Mouse (Mus musculus) midbrain, embryonic 15.5 days (tissue): Measurements from ENCODE around the gene 1700025G04Rik. TPM values are rescaled to one million over a fixed set of nuclear protein-coding genes. Genes with fewer than 3 reads are reported as not detected.

Experiments used
- ATAC-seq: fragments of 200-750 bp; cut with Nextera tagmentation; replicated peaks from 2 replicates; pipeline ENCODE4 v1.8.0; 2017; ENCODE audit warnings: moderate TSS enrichment
- H3K27ac ChIP-seq: fragments of 300-500 bp; sonication (generic); 2 replicates; pipeline ENCODE4 v1.5.1; 2015; ENCODE audit warnings: mild to moderate bottlenecking, inconsistent platforms
- H3K27me3 ChIP-seq: fragments of 300-500 bp; sonication (generic); replicated peaks from 2 replicates; pipeline ENCODE4 v1.6.1; 2015; ENCODE audit warnings: inconsistent platforms
- H3K36me3 ChIP-seq: fragments of 300-500 bp; sonication (generic); replicated peaks from 2 replicates; pipeline ENCODE4 v1.6.1; 2015; ENCODE audit warnings: inconsistent platforms
- H3K4me1 ChIP-seq: fragments of 300-500 bp; sonication (generic); 2 replicates; pipeline ENCODE4 v1.6.1; 2015; ENCODE audit warnings: inconsistent platforms
- H3K4me2 ChIP-seq: fragments of 300-500 bp; sonication (generic); 2 replicates; pipeline ENCODE4 v1.6.1; 2015; ENCODE audit warnings: inconsistent platforms, mild to moderate bottlenecking, moderate library complexity
- H3K4me3 ChIP-seq: fragments of 300-500 bp; sonication (generic); 2 replicates; pipeline ENCODE4 v1.5.1; 2015; ENCODE audit warnings: mild to moderate bottlenecking, inconsistent platforms
- H3K9ac ChIP-seq: fragments of 300-500 bp; sonication (generic); 2 replicates; pipeline ENCODE4 v1.6.1; 2015; ENCODE audit warnings: mild to moderate bottlenecking, inconsistent platforms
- H3K9me3 ChIP-seq: fragments of 300-500 bp; sonication (generic); 2 replicates; pipeline ENCODE4 v1.6.1; 2016; ENCODE audit warnings: inconsistent platforms
- WGBS: fragments of 180-500 bp; shearing (Covaris S2); methylation state at CpG from one replicate; pipeline ENCODE4 v1.1.7; 2015; ENCODE audit warnings: mixed read lengths; 5-methylcytosine and 5-hydroxymethylcytosine counted together
- polyA plus RNA-seq: library from polyadenylated mRNA; unstranded; fragments of >200 nt; fragmentation: Nextera tagmentation; extraction: Ambion mirVana; gene quantifications from 2 replicates; pipeline ENCODE4 v1.2.1, GENCODE M21; 2015

The 1700025G04Rik gene
- 34.6 and 37.8 TPM in 2 replicates for polyA plus RNA-seq

DNA sequence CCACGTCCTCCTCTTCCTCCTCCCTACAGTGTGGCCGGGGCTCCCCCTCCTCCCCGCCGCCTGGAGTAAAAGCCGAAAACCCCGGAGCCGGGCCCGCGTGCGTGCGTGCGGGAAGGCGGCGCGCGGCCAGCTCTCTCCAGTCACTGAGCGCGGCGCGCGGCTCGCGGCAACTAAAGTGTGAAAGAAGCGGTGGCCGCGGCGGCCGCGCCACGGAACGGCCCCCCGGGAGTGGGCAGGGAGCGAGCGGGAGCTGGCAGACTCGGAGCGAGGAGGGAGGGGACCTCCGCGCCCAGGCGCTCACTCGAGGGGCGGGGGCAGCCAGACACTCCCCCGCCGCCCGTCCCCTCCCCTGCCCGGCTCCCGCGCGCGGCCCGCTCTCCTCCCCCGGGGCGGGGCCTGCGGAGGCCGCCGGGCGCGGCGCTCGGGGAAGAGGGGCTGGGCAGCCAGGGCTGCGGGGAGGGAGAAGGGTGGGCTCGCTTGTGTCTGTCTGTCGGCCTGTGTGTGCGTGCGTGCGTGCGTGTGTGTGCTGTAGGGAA lies at the start of gene 1700025G04Rik:
1700025G04Rik (minus strand) TSS at position 108 of the 536 bp plus-strand sequence.
- no peaks in the 10 kb centered on the region for H3K27me3 ChIP-seq
- H3K4me3 ChIP-seq: peak within 1 kb of the TSS; percentile 92
- H3K27ac ChIP-seq: peak within 1 kb of the TSS; percentile 98
- under 1% methylated on average over 53 of the region's 66 CpGs for WGBS
- ATAC-seq: peak; percentile 92
- H3K36me3 ChIP-seq: no peaks in the 10 kb centered on the region
- H3K4me1 ChIP-seq: peaks cover 52% of the 10 kb centered on the region
- H3K9me3 ChIP-seq: no peaks in the 10 kb centered on the region
- peak within 1 kb of the TSS; percentile 97 for H3K9ac ChIP-seq
- peak within 1 kb of the TSS; percentile 73 for H3K4me2 ChIP-seq

DNA sequence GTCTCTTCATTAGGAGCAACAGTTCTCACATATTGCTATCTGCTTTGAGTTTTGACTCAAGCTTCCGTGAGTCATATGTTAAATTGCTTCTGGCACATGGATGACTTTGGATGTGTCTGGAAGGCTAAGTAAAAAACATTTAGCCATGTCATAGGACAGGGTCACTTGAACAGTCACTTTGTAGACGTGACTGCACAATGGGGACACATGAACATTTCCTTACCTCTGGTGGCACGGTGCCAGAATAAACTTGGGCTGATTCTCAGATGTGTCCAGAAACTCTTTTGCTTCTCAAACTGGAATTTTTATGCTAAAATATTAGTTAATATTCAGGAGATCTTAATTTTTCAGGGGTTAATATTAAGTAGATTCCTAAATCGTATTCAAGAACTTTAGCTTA lies 49.6 kb upstream of the 1700025G04Rik start:
- Histone ChIP-seq H3K4me3 (no peak overlapping the region), H3K9me3 (peaks cover 4% of the 10 kb centered on the region), H3K27ac (no peak overlapping the region), H3K4me1 (no peaks in the 10 kb centered on the region), H3K4me2 (no peak overlapping the region), H3K27me3 (no peaks in the 10 kb centered on the region), H3K9ac (no peak overlapping the region), H3K36me3 (no peaks in the 10 kb centered on the region)
- 86% methylated on average over 4 of the region's 4 CpGs for WGBS
- ATAC-seq: no peak

DNA sequence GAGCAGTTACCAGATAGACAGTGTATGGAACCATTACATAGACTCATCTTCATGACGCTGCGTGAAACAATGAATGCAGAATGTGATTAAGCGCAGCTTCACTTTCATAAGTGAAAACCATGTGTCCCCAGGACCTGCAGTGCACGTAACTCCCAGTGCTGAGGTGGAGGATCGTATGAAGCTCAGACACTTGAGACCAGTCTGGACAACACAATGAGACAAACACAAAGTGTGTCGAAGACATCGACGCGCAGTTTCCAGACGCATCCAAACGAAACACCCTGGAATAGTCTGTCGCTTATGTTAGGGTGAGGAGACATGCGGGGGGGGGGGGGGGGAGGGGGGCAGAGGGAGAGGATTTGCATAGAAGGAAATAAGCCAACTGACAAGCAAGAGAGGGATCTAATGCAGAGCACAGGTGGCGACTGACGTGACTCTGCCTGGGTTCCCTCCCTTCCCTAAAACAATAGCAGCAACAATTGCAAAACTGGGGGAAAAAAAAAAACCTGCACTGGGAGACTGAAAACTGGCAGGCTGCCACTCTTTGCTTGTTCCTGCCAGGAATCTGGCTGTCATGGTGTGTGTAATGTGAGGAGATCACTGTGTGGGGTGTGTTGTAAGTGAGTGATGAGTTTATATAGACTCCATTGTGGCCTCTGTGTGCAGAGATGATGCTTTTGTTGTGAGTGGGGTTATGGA lies 40.3 kb upstream of the 1700025G04Rik start:
- no peak overlapping the region for H3K4me3 ChIP-seq
- H3K9me3 ChIP-seq: no peaks in the 10 kb centered on the region
- H3K4me2 ChIP-seq: no peak overlapping the region
- no peak overlapping the region for H3K9ac ChIP-seq
- WGBS: 63% methylated on average over 14 of the region's 15 CpGs
- no peak for ATAC-seq
- no peaks in the 10 kb centered on the region for H3K27me3 ChIP-seq
- no peaks in the 10 kb centered on the region for H3K36me3 ChIP-seq
- H3K27ac ChIP-seq: no peak overlapping the region
- peaks cover 2% of the 10 kb centered on the region; the same call in 1 of the 2 replicates for H3K4me1 ChIP-seq

DNA sequence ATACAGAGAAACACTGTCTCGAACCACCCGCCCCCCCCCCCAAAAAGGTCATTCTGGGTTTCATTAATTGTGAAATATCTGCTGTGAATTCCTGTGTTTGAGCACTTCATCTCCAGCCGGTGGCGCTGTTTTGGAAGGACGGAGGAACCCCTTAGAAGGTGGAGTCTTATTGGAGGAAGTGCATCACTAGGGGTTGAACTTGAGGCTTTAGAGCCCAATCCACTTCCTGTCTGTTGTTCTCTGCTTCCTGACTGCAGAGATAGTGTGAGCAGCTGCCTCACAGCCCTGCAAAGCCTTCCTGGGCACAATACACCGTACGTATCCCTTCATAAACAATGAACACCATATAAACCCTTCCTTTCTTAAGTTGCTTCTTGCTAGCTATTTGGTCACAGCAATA lies 35.5 kb upstream of the 1700025G04Rik start:
- Histone ChIP-seq H3K4me2 (no peak overlapping the region), H3K4me3 (no peak overlapping the region), H3K9ac (no peak overlapping the region), H3K36me3 (no peaks in the 10 kb centered on the region), H3K4me1 (peaks cover 2% of the 10 kb centered on the region; the same call in 1 of the 2 replicates), H3K9me3 (no peaks in the 10 kb centered on the region), H3K27ac (no peak overlapping the region), H3K27me3 (no peaks in the 10 kb centered on the region)
- ATAC-seq: no peak
- WGBS: 94% methylated on average over 7 of the region's 7 CpGs

DNA sequence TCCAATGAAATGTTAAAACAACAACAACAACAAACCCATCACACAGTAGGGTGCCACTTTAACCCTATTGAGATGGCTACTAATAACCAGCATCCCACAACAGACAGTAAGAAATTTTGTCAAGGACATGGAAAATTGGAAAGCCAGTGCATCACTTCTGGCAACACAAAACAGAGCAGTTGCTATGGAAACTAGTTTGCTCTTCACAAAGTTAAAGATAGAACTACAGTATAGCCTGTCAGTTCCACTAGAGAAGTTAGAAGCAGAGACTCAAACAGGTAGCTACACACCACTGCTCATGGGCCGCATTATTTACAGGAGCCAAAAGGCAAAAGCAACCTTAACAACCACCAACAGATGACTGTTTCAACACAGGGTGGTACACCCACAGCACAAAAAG lies 20.2 kb upstream of the 1700025G04Rik start:
- Histone ChIP-seq H3K27ac (no peak overlapping the region), H3K9me3 (no peaks in the 10 kb centered on the region), H3K4me1 (no peaks in the 10 kb centered on the region), H3K4me2 (no peak overlapping the region), H3K9ac (no peak overlapping the region), H3K36me3 (no peaks in the 10 kb centered on the region), H3K27me3 (no peaks in the 10 kb centered on the region), H3K4me3 (no peak overlapping the region)
- ATAC-seq: no peak
- 91% methylated on average over 1 of the region's 1 CpGs for whole genome bisulfite sequencing

DNA sequence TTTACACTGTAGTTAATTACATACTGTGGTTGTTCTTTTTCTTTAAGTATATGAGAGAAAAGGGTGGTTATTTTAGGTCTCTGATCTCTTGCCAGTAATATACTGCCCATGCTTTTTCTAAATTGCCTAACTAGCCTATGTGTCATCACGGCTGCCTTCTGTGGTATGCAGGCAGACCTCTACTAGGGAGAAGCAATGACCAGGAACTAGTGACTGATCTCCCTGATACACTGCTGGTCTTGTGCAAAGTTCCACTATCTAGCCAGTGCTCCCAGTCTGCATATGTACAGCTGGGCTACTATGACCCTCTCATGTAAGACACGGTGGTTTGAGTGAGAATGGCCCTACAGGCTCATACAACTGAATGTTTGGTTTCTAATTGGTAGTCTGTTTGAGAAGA lies 16.2 kb upstream of the 1700025G04Rik start:
- H3K4me2 ChIP-seq: no peak overlapping the region
- H3K36me3 ChIP-seq: no peaks in the 10 kb centered on the region
- no peak for ATAC-seq
- no peaks in the 10 kb centered on the region for H3K4me1 ChIP-seq
- H3K4me3 ChIP-seq: no peak overlapping the region
- H3K27ac ChIP-seq: no peak overlapping the region
- no peaks in the 10 kb centered on the region for H3K27me3 ChIP-seq
- H3K9me3 ChIP-seq: no peaks in the 10 kb centered on the region
- WGBS: 86% methylated on average over 2 of the region's 2 CpGs
- H3K9ac ChIP-seq: no peak overlapping the region

DNA sequence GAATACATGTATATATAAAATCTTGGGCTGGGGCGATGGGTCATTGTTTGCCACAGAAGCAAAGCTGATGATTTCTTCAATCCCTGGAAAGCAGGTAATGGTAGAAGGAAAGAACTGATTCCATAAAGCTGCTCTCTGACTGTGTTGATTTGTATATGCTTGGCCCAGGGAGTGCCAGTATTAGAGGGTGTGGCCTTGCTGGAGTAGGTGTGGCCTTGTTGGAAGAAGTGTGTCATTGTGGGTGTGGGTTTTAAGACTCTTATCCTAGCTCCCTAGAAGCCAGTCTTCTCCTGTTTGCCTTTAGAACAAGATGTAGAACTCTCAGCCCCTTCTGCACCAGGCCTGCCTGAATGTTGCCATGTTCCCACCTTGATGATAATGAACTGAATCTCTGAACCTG lies 15.3 kb upstream of the 1700025G04Rik start:
- no peak for ATAC-seq
- H3K9ac ChIP-seq: no peak overlapping the region
- H3K4me1 ChIP-seq: no peaks in the 10 kb centered on the region
- H3K9me3 ChIP-seq: no peaks in the 10 kb centered on the region
- no peaks in the 10 kb centered on the region for H3K36me3 ChIP-seq
- no peaks in the 10 kb centered on the region for H3K27me3 ChIP-seq
- no peak overlapping the region for H3K27ac ChIP-seq
- no peak overlapping the region for H3K4me3 ChIP-seq
- H3K4me2 ChIP-seq: no peak overlapping the region
- 95% methylated on average over 1 of the region's 1 CpGs for WGBS

DNA sequence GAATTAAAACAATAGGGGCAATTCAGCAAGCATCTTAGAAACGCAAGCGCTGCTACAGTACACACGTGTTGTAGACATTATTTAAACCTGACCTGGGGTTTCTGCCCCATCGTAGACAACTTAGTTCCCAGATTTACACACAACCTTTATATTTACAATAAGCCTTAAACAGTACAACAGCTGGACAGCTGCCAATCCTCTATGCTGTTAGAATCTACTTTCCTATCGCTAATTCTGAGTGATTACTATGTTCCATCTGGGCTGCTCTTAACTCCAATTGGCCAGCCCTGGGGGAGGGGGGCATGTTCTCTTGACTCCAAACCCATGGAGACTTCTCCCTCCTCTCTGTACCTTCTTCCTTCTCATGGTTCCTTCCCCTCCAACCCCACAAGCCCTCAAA lies 11.8 kb upstream of the 1700025G04Rik start:
- 49% methylated on average over 5 of the region's 5 CpGs for WGBS
- ATAC-seq: no peak
- H3K9ac ChIP-seq: no peak overlapping the region
- H3K9me3 ChIP-seq: no peaks in the 10 kb centered on the region
- no peak overlapping the region for H3K27ac ChIP-seq
- H3K4me3 ChIP-seq: no peak overlapping the region
- H3K4me1 ChIP-seq: no peaks in the 10 kb centered on the region
- H3K4me2 ChIP-seq: no peak overlapping the region
- no peaks in the 10 kb centered on the region for H3K27me3 ChIP-seq
- H3K36me3 ChIP-seq: no peaks in the 10 kb centered on the region

DNA sequence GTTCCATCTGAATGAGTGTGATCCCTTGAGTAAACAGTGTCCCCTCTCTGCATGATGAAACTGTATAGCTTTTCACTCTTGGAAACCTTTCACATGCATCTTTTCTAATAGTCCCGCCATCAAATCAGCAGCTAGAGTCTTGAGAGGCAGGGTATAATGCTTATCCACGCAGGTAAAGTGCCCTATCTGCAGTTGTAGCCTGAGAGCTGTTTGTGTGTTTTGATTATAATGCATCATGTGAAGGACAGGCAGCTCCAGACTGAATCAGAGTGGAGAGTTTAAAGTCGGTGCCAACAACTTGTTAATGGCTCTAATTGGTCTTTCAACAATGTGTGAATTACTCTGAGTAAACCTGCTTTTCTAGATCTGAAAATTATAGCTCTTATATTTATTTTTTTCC lies 6.1 kb upstream of the 1700025G04Rik start:
- H3K9me3 ChIP-seq: no peaks in the 10 kb centered on the region
- H3K27ac ChIP-seq: no peak overlapping the region
- no peak for ATAC-seq
- H3K9ac ChIP-seq: no peak overlapping the region
- H3K27me3 ChIP-seq: no peaks in the 10 kb centered on the region
- H3K4me3 ChIP-seq: no peak overlapping the region
- no peaks in the 10 kb centered on the region for H3K36me3 ChIP-seq
- 70% methylated on average over 3 of the region's 3 CpGs for WGBS
- no peak overlapping the region for H3K4me2 ChIP-seq
- H3K4me1 ChIP-seq: peaks cover 14% of the 10 kb centered on the region

DNA sequence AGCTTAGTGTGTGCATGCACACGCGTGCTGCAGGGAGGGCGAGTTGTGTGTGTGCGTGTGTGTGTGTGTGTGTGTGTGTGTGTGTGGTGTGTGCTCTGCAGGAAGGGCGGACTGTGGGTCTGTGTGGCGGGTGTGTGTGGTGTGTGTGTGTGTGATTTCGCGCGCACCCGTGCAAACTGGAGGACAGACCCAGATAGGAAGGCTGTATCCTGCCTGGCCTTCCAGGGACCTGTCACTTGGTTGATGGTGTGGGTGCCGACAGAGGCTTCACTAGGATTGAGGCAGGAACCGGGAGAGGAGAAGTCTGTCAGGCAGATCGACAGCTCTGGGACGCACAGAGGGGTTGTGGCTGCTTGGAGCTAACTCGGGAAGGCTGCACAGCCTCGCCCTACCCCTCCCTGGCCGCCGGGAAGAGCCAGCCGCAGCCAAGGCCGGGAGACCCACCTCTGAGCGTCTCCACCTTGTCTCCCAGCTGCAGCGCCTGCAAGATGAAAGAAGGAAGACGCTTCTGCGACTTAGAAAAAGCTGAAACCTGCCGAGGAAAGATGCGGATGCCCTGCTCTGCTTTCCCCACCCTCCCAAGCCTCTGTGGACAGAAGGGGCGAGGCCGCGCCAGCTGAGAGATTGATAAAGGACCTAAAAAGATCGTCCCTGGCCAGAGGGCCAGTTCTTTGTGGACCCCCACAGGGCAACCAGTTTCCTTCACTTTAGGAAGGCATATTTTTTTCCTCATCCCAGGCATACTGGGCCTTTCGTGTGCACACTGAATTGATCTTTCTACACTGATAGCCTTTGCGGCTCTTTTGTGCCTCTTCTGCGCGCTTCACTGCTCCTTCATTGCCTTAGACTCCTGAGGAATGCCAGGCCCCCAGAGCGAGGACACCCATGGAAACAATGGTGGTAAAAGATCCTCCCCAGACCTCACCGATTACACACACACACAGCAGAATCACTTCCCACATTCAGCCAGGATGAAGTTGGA lies 930 bp upstream of the 1700025G04Rik start:
- WGBS: under 1% methylated on average over 36 of the region's 36 CpGs
- H3K27me3 ChIP-seq: no peaks in the 10 kb centered on the region
- peaks cover 44% of the 10 kb centered on the region for H3K4me1 ChIP-seq
- peak; percentile 87 for ATAC-seq
- peak overlapping the region; percentile 73 for H3K4me2 ChIP-seq
- H3K27ac ChIP-seq: peak overlapping the region; percentile 98
- peak overlapping the region; percentile 97 for H3K9ac ChIP-seq
- no peaks in the 10 kb centered on the region for H3K9me3 ChIP-seq
- H3K36me3 ChIP-seq: no peaks in the 10 kb centered on the region
- H3K4me3 ChIP-seq: peak overlapping the region; percentile 92

DNA sequence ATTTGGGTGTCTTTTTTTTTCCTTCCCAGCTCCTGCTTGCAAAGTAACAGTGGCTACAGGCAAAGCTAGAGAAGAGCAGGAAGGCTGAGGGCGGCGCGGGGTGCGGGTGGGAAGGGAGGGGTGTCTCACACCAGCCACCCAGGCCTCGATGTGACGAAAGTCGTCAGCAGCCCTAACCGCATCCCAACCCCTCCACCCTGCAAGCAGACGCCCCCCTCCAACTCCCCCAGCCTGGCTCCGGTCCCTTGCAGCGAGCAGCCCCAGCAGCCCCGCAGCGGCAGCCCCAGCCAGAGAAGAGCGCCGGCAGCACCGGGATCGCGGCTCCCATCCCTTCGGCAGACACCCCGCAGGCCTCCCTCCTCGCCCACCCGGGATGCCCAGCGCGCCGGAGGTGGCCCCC lies 399 bp downstream of the 1700025G04Rik start:
- Histone ChIP-seq H3K27ac (peak overlapping the region; percentile 98), H3K36me3 (no peaks in the 10 kb centered on the region), H3K4me1 (peaks cover 57% of the 10 kb centered on the region), H3K9me3 (no peaks in the 10 kb centered on the region), H3K4me2 (peak overlapping the region; percentile 73), H3K9ac (peak overlapping the region; percentile 97), H3K4me3 (peak overlapping the region; percentile 92), H3K27me3 (no peaks in the 10 kb centered on the region)
- ATAC-seq: peak; percentile 52
- WGBS: under 1% methylated on average over 25 of the region's 25 CpGs

DNA sequence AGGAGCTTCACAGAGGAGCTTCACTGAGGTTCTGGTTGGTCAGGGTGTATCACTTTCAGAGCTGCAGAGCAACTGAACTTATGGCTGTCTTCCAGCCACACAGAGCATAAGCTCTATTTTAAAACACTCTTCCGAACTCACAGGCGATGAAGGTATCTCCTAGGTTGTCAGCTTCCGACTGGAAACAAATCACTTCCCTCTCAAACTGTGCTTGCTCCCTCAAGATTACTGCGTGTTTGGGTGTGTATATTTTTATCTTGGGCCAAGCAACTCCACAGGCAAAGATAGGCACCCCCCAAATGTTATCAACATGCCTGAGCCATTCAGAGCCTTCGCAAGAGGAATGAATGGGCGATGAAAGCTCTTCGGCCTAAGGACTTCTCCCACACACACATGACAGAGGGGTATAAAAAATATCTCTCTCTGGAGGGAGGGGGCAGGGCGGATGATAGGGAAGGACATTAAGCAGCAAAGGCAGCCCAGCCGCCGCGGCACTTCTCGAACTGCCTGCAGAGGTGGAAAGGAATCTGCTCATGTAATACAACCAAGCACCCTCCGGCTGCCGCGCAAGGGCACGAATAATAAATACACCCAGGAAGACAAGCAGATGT lies 1.0 kb downstream of the 1700025G04Rik start:
- no peak; the same call in 1 of the 2 replicates for ATAC-seq
- Histone ChIP-seq H3K4me3 (peak overlapping the region; percentile 92), H3K9me3 (no peaks in the 10 kb centered on the region), H3K36me3 (no peaks in the 10 kb centered on the region), H3K9ac (peak overlapping the region; percentile 97), H3K27me3 (no peaks in the 10 kb centered on the region), H3K4me2 (peak overlapping the region; percentile 73), H3K4me1 (peaks cover 59% of the 10 kb centered on the region), H3K27ac (peak overlapping the region; percentile 98)
- WGBS: under 1% methylated on average over 16 of the region's 16 CpGs
